Mouse (Mus musculus): ENCODE results near the gene Nop53. TPM values are rescaled to one million over a fixed set of nuclear protein-coding genes. Genes with fewer than 3 reads are reported as not detected.

Gene Nop53
- total and polyA plus RNA-seq, 2 experiments from 2014 or later = 82.8 to 143 TPM

GRCm38 (mm10) chr7:15982729-15983407, 37.0 kb upstream of the Nop53 start:
- Histone ChIP-seq H3K36me3 (ENCODE audit: insufficient read depth, low read length) (peaks cover 33% of the 10 kb centered on the region), H3K4me2 (ENCODE audit: low read depth, low read length, poor library complexity, severe bottlenecking) (no peak overlapping the region), H3K4me3 (ENCODE audit: low read depth, low read length) (no peak overlapping the region), H3K9me3 (ENCODE audit: low read length) (no peaks in the 10 kb centered on the region), H3K27me3 (ENCODE audit: insufficient read depth, low read length) (no peaks in the 10 kb centered on the region), H3K9ac (replicated peaks; ENCODE audit: low read length, poor library complexity, severe bottlenecking) (no peak overlapping the region), H3K27ac (ENCODE audit: low read depth, low read length) (no peak overlapping the region), H3K4me1 (ENCODE audit: insufficient read depth, low read length) (no peaks in the 10 kb centered on the region)
- DNase-seq (ENCODE audit: low spot score) = peak; percentile 64
- no peak for ATAC-seq (ENCODE audit: low FRiP score)
- WGBS = 39% methylated on average over 4 of the region's 4 CpGs
- TF ChIP-seq CTCF (IDR thresholded peaks at IDR 0.05) = peak; percentile 85

GRCm38 (mm10) chr7:15981538-15981937, 35.7 kb upstream of the Nop53 start:
- Histone ChIP-seq H3K27ac (ENCODE audit: low read depth, low read length) (no peak overlapping the region), H3K9me3 (ENCODE audit: low read length) (no peaks in the 10 kb centered on the region), H3K9ac (replicated peaks; ENCODE audit: low read length, poor library complexity, severe bottlenecking) (no peak overlapping the region), H3K4me2 (ENCODE audit: low read depth, low read length, poor library complexity, severe bottlenecking) (no peak overlapping the region), H3K4me1 (ENCODE audit: insufficient read depth, low read length) (no peaks in the 10 kb centered on the region), H3K4me3 (ENCODE audit: low read depth, low read length) (no peak overlapping the region), H3K36me3 (ENCODE audit: insufficient read depth, low read length) (peaks cover 30% of the 10 kb centered on the region), H3K27me3 (ENCODE audit: insufficient read depth, low read length) (no peaks in the 10 kb centered on the region)
- WGBS = 81% methylated on average over 4 of the region's 4 CpGs
- ATAC-seq (ENCODE audit: low FRiP score) (no peak), DNase-seq (ENCODE audit: low spot score) (peak; percentile 10)
- TF ChIP-seq CTCF (IDR thresholded peaks at IDR 0.05) = no peak

- Histone ChIP-seq H3K4me3 (ENCODE audit: low read depth, low read length) (no peak overlapping the region), H3K27ac (ENCODE audit: low read depth, low read length) (no peak overlapping the region), H3K4me1 (ENCODE audit: insufficient read depth, low read length) (no peaks in the 10 kb centered on the region), H3K36me3 (ENCODE audit: insufficient read depth, low read length) (peaks cover 30% of the 10 kb centered on the region), H3K9ac (replicated peaks; ENCODE audit: low read length, poor library complexity, severe bottlenecking) (no peak overlapping the region), H3K4me2 (ENCODE audit: low read depth, low read length, poor library complexity, severe bottlenecking) (no peak overlapping the region), H3K27me3 (ENCODE audit: insufficient read depth, low read length) (no peaks in the 10 kb centered on the region), H3K9me3 (ENCODE audit: low read length) (no peaks in the 10 kb centered on the region)
- TF ChIP-seq CTCF (IDR thresholded peaks at IDR 0.05) = no peak
- DNase-seq (ENCODE audit: low spot score) (no peak), ATAC-seq (ENCODE audit: low FRiP score) (no peak)
- WGBS = 81% methylated on average over 8 of the region's 8 CpGs
Measured at GRCm38 (mm10) chr7:15980246-15980645, 34.4 kb upstream of the Nop53 start.

- peak; percentile 22 for DNase-seq (ENCODE audit: low spot score)
- H3K4me3 ChIP-seq (ENCODE audit: low read depth, low read length) = no peak overlapping the region
- peaks cover 38% of the 10 kb centered on the region for H3K36me3 ChIP-seq (ENCODE audit: insufficient read depth, low read length)
- 80% methylated on average over 4 of the region's 4 CpGs for WGBS
- no peak overlapping the region for H3K9ac ChIP-seq (replicated peaks; ENCODE audit: low read length, poor library complexity, severe bottlenecking)
- no peaks in the 10 kb centered on the region for H3K9me3 ChIP-seq (ENCODE audit: low read length)
- no peaks in the 10 kb centered on the region for H3K4me1 ChIP-seq (ENCODE audit: insufficient read depth, low read length)
- no peaks in the 10 kb centered on the region for H3K27me3 ChIP-seq (ENCODE audit: insufficient read depth, low read length)
- TF ChIP-seq CTCF (IDR thresholded peaks at IDR 0.05) = peak; percentile 84
- H3K4me2 ChIP-seq (ENCODE audit: low read depth, low read length, poor library complexity, severe bottlenecking) = no peak overlapping the region
- ATAC-seq (ENCODE audit: low FRiP score) = no peak
- H3K27ac ChIP-seq (ENCODE audit: low read depth, low read length) = no peak overlapping the region
Measured at GRCm38 (mm10) chr7:15975904-15976303, 30.0 kb upstream of the Nop53 start.

- H3K9ac ChIP-seq (replicated peaks; ENCODE audit: low read length, poor library complexity, severe bottlenecking) = no peak overlapping the region
- ATAC-seq (ENCODE audit: low FRiP score) = peak; percentile 6; the same call in 1 of the 2 replicates
- no peak overlapping the region for H3K27ac ChIP-seq (ENCODE audit: low read depth, low read length)
- DNase-seq (ENCODE audit: low spot score) = no peak
- WGBS = 96% methylated on average over 10 of the region's 10 CpGs
- no peaks in the 10 kb centered on the region for H3K4me1 ChIP-seq (ENCODE audit: insufficient read depth, low read length)
- no peaks in the 10 kb centered on the region for H3K27me3 ChIP-seq (ENCODE audit: insufficient read depth, low read length)
- TF ChIP-seq CTCF (IDR thresholded peaks at IDR 0.05) = no peak
- H3K36me3 ChIP-seq (ENCODE audit: insufficient read depth, low read length) = peaks cover 38% of the 10 kb centered on the region
- H3K4me2 ChIP-seq (ENCODE audit: low read depth, low read length, poor library complexity, severe bottlenecking) = no peak overlapping the region
- H3K9me3 ChIP-seq (ENCODE audit: low read length) = no peaks in the 10 kb centered on the region
- H3K4me3 ChIP-seq (ENCODE audit: low read depth, low read length) = no peak overlapping the region
Measured at GRCm38 (mm10) chr7:15975451-15975850, 29.6 kb upstream of the Nop53 start.

GRCm38 (mm10) chr7:15974712-15975111, 28.8 kb upstream of the Nop53 start:
- H3K27me3 ChIP-seq (ENCODE audit: insufficient read depth, low read length) = no peaks in the 10 kb centered on the region
- DNase-seq (ENCODE audit: low spot score) (peak; percentile 28), ATAC-seq (ENCODE audit: low FRiP score) (no peak)
- peaks cover 38% of the 10 kb centered on the region for H3K36me3 ChIP-seq (ENCODE audit: insufficient read depth, low read length)
- H3K9me3 ChIP-seq (ENCODE audit: low read length) = no peaks in the 10 kb centered on the region
- H3K4me2 ChIP-seq (ENCODE audit: low read depth, low read length, poor library complexity, severe bottlenecking) = no peak overlapping the region
- WGBS = 54% methylated on average over 5 of the region's 5 CpGs
- H3K4me1 ChIP-seq (ENCODE audit: insufficient read depth, low read length) = no peaks in the 10 kb centered on the region
- H3K4me3 ChIP-seq (ENCODE audit: low read depth, low read length) = no peak overlapping the region
- H3K27ac ChIP-seq (ENCODE audit: low read depth, low read length) = no peak overlapping the region
- peak; percentile 81 for TF ChIP-seq CTCF (IDR thresholded peaks at IDR 0.05)
- no peak overlapping the region for H3K9ac ChIP-seq (replicated peaks; ENCODE audit: low read length, poor library complexity, severe bottlenecking)
